Mouse (Mus musculus) lung, adult 2 months (tissue): ENCODE results near the gene Sergef.

Experiments
- CTCF ChIP-seq: fragments of 200-500 bp; IDR thresholded peaks from 2 replicates; pipeline ENCODE4 v1.5.1; 2011; ENCODE audit warnings: mild to moderate bottlenecking, low read length, control low read depth; ENCODE audit not compliant: insufficient read depth
- POLR2A ChIP-seq: fragments of 200-500 bp; IDR thresholded peaks from 2 replicates; pipeline ENCODE4 v1.6.1; 2011; ENCODE audit warnings: low read depth, mild to moderate bottlenecking, control low read depth, low read length, borderline replicate concordance; ENCODE audit errors: extremely low read depth

GRCm38 (mm10) chr7:46611970-46612369 is 27.6 kb downstream of the Sergef start:
- no peak for TF ChIP-seq CTCF
- no peak for TF ChIP-seq POLR2A
